Mouse (Mus musculus) G1E (cell line): ENCODE measurements around the gene Taok1.

Experiments
- CTCF ChIP-seq: IDR thresholded peaks from 2 replicates; pipeline ENCODE4 v1.5.1; 2012; ENCODE audit warnings: low read depth, low read length, inconsistent platforms, mixed read lengths
- GATA1 ChIP-seq: IDR thresholded peaks from 2 replicates; pipeline ENCODE4 v1.6.1; 2012; ENCODE audit warnings: borderline replicate concordance, low read length, inconsistent platforms, mixed read lengths
- TAL1 ChIP-seq: conservative IDR thresholded peaks from 2 replicates; pipeline ENCODE4 v1.6.1; 2012; ENCODE audit warnings: low read depth, low read length, inconsistent platforms, mixed read lengths

- TF ChIP-seq CTCF (no peak), GATA1 (no peak), TAL1 (no peak)
Observed at GRCm38 (mm10) chr11:77498261-77499139, 109.1 kb downstream of the Taok1 start.
